Mouse (Mus musculus) right cerebral cortex, postnatal 14 days (tissue): Measurements from ENCODE around the gene Gm11116.
"Not testable (repeated sequence)": the region's sequence is repeated elsewhere in the genome, so short reads cannot be mapped to it uniquely, and the experiment has no call there.

ENCODE experiments used
- DNase-seq: peaks from one replicate; pipeline ENCODE4 v3.0.0; 2022

Gene Gm11116

DNA sequence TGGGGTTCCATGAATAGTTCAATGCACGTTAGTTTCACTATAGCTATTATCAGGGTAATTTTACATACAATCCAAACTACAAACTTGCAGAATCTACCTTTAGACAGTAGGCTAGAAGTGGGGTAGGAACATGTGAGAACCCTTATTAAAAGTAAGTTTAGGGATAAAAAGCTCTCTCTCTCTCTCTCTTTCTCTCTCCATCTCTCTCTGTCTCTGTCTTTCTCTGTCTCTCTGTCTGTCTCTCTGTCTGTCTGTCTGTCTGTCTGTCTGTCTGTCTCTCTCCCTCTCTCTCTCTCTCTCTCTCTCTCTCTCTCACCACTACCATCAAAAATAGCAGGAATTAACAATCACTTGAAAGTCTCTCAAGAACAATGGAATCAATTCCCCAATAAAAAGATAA, at the start of gene Gm11116:
TSS of gene Gm11116 (minus strand) at position 101 of the 400 bp plus-strand sequence.
- DNase-seq: no peak

DNA sequence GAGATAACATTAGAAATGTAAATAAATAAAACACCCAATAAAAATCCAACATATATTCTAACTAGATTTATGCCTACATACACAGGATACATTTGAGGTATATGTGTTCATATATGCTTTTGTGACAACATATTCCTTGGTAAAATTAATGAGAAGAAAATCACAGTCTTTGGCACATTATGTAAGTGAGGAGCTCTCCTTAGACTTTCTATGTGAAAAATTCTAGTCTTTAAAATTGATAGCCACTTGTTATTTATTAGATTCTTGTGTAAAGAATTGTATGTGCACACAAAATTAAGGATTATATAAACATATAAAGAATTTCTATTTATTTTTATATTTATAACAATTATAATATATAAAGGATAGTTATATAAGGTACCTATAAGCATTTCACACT, 42.7 kb upstream of the Gm11116 start, which contains the start of gene Gm11115:
TSS of gene Gm11115 (minus strand) at position 101 of the 400 bp plus-strand sequence.
- no peak for DNase-seq

DNA sequence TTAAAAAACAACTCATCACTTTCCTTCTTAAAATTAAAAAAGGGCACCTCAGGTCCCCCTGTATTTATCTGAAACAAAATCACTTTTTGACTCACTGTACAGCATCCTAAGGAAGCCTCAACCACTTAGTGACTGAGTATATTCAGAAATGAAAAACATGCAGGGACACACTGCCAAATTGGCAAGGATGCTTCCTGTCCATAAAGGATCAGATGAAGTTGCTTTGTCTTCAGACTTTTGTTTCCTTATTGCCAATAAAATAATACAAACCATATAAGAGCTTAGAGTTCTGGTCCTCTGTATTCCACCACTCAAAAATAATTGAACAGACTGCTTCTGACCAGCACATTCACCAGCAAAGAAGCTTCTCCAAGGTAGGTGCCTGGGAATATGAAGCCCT, 25.1 kb downstream of the Gm11116 start, which contains the start of gene Smr2:
TSS of gene Smr2 (plus strand) at position 301 of the 400 bp plus-strand sequence.
- DNase-seq: not testable (repeated sequence)
